Mouse (Mus musculus) MEL (cell line): ENCODE measurements around the gene Agpat1. TPM values are rescaled to one million over a fixed set of nuclear protein-coding genes. Genes with fewer than 3 reads are reported as not detected.

Experiments used
- DNase-seq: peaks from one replicate; pipeline ENCODE4 v3.0.0; 2011; ENCODE audit warnings: low read depth, low spot score
- H3K27ac ChIP-seq: 2 replicates; pipeline ENCODE4 v1.5.1; 2012; ENCODE audit warnings: low read depth, mild to moderate bottlenecking, control low read depth, low read length, moderate library complexity; ENCODE audit not compliant: control insufficient read depth
- H3K27me3 ChIP-seq, 2 experiments: fragments of 150-350 bp in 1 of 2; sonication (generic) in 1 of 2; 2 replicates each; pipeline ENCODE4 v1.6.1; 2012; ENCODE audit warnings: low read length in 2 of 2, mild to moderate bottlenecking in 2 of 2, improper control_type of control experiment in 1 of 2, moderate library complexity in 1 of 2; ENCODE audit not compliant: insufficient read depth in 2 of 2, control insufficient read depth in 1 of 2
- H3K36me3 ChIP-seq, 2 experiments: 2 replicates each; pipeline ENCODE4 v1.6.1; 2012 to 2014; ENCODE audit warnings: low read length in 2 of 2, improper control_type of control experiment in 1 of 2, inconsistent platforms in 1 of 2, mild to moderate bottlenecking in 1 of 2; ENCODE audit not compliant: insufficient read depth in 2 of 2, control insufficient read depth in 1 of 2
- H3K4me1 ChIP-seq, 2 experiments: fragments of 150-350 bp in 1 of 2; sonication (generic) in 1 of 2; 2 replicates each; pipeline ENCODE4 v1.6.1; 2012; ENCODE audit warnings: low read length in 2 of 2, improper control_type of control experiment in 1 of 2, mild to moderate bottlenecking in 1 of 2; ENCODE audit not compliant: insufficient read depth in 2 of 2, control insufficient read depth in 1 of 2
- H3K4me3 ChIP-seq, 2 experiments: fragments of 150-350 bp in 1 of 2; sonication (generic) in 1 of 2; 2 replicates each; pipeline ENCODE4 v1.5.1; 2012; ENCODE audit warnings: low read depth in 2 of 2, low read length in 2 of 2, mild to moderate bottlenecking in 2 of 2, moderate library complexity in 2 of 2, control low read depth in 1 of 2, improper control_type of control experiment in 1 of 2; ENCODE audit not compliant: control insufficient read depth in 1 of 2, insufficient read depth in 1 of 2
- H3K79me2 ChIP-seq: 2 replicates; pipeline ENCODE4 v1.6.1; 2012; ENCODE audit warnings: mild to moderate bottlenecking, low read length, moderate library complexity; ENCODE audit not compliant: control insufficient read depth, poor library complexity, insufficient read depth
- H3K9ac ChIP-seq: 2 replicates; pipeline ENCODE4 v1.6.1; 2012; ENCODE audit warnings: low read depth, mild to moderate bottlenecking, control low read depth, low read length, moderate library complexity; ENCODE audit not compliant: control insufficient read depth, poor library complexity, severe bottlenecking
- H3K9me3 ChIP-seq: fragments of 150-350 bp; sonication (generic); replicated peaks from 2 replicates; pipeline ENCODE4 v1.6.1; 2012; ENCODE audit warnings: mild to moderate bottlenecking, low read length, improper control_type of control experiment, moderate library complexity; ENCODE audit not compliant: insufficient read depth
- BHLHE40 ChIP-seq: IDR thresholded peaks from 2 replicates; pipeline ENCODE4 v1.6.1; 2012; ENCODE audit warnings: low read depth, mild to moderate bottlenecking, inconsistent platforms, low read length, improper control_type of control experiment, borderline replicate concordance
- CHD1 ChIP-seq: IDR thresholded peaks from 2 replicates; pipeline ENCODE4 v1.6.1; 2012; ENCODE audit warnings: low read depth, mild to moderate bottlenecking, inconsistent platforms, low read length, improper control_type of control experiment
- CHD2 ChIP-seq: IDR thresholded peaks from 2 replicates; pipeline ENCODE4 v1.6.1; 2011; ENCODE audit warnings: low read length, improper control_type of control experiment
- CTCF ChIP-seq, 3 experiments: IDR thresholded peaks in 2 of 3; conservative IDR thresholded peaks in 1 of 3; 2 replicates each; pipeline ENCODE4 v1.5.1; 2011 to 2012; ENCODE audit warnings: low read length in 3 of 3, low read depth in 2 of 3, mild to moderate bottlenecking in 2 of 3, improper control_type of control experiment in 1 of 3, inconsistent platforms in 1 of 3, mixed read lengths in 1 of 3, moderate library complexity in 1 of 3; ENCODE audit not compliant: control insufficient read depth in 1 of 3, insufficient read depth in 1 of 3, poor library complexity in 1 of 3, severe bottlenecking in 1 of 3
- ELF1 ChIP-seq: IDR thresholded peaks from 2 replicates; pipeline ENCODE4 v1.6.1; 2014; ENCODE audit warnings: low read depth, mild to moderate bottlenecking, inconsistent platforms, low read length, improper control_type of control experiment, moderate library complexity
- EP300 ChIP-seq, 2 experiments: IDR thresholded peaks; 2 replicates each; pipeline ENCODE4 v1.6.1; 2011; ENCODE audit warnings: improper control_type of control experiment in 2 of 2, low read length in 2 of 2, low read depth in 1 of 2, mild to moderate bottlenecking in 1 of 2
- ETS1 ChIP-seq: IDR thresholded peaks from 2 replicates; pipeline ENCODE4 v1.6.1; 2012; ENCODE audit warnings: low read depth, mild to moderate bottlenecking, inconsistent platforms, low read length, improper control_type of control experiment, moderate library complexity
- GABPA ChIP-seq: IDR thresholded peaks from 2 replicates; pipeline ENCODE4 v1.6.1; 2012; ENCODE audit warnings: low read depth, mild to moderate bottlenecking, inconsistent platforms, low read length, improper control_type of control experiment, moderate library complexity
- GATA1 ChIP-seq: IDR thresholded peaks from 2 replicates; pipeline ENCODE4 v1.6.1; 2011; ENCODE audit warnings: low read depth, low read length, improper control_type of control experiment
- HCFC1 ChIP-seq: IDR thresholded peaks from 2 replicates; pipeline ENCODE4 v1.6.1; 2012; ENCODE audit warnings: low read depth, mild to moderate bottlenecking, inconsistent platforms, low read length, improper control_type of control experiment, moderate library complexity
- JUND ChIP-seq: IDR thresholded peaks from 2 replicates; pipeline ENCODE4 v1.6.1; 2011; ENCODE audit warnings: low read depth, mild to moderate bottlenecking, improper control_type of control experiment, low read length
- KAT2A ChIP-seq: conservative IDR thresholded peaks from 2 replicates; pipeline ENCODE4 v1.6.1; 2012; ENCODE audit warnings: low read depth, low read length, improper control_type of control experiment, inconsistent platforms
- MAX ChIP-seq: IDR thresholded peaks from 2 replicates; pipeline ENCODE4 v1.6.1; 2011; ENCODE audit warnings: low read length, improper control_type of control experiment
- MAZ ChIP-seq: IDR thresholded peaks from 2 replicates; pipeline ENCODE4 v1.6.1; 2012; ENCODE audit warnings: low read depth, mild to moderate bottlenecking, inconsistent platforms, low read length, improper control_type of control experiment
- MEF2A ChIP-seq: IDR thresholded peaks from 2 replicates; pipeline ENCODE4 v1.6.1; 2014; ENCODE audit warnings: low read depth, mild to moderate bottlenecking, inconsistent platforms, low read length, improper control_type of control experiment; ENCODE audit not compliant: poor library complexity, insufficient replicate concordance, severe bottlenecking; ENCODE audit errors: extremely low read depth
- MXI1 ChIP-seq: IDR thresholded peaks from 2 replicates; pipeline ENCODE4 v1.6.1; 2011; ENCODE audit warnings: mild to moderate bottlenecking, low read depth, low read length, improper control_type of control experiment
- MYB ChIP-seq: IDR thresholded peaks from 2 replicates; pipeline ENCODE4 v1.6.1; 2011; ENCODE audit warnings: mild to moderate bottlenecking, low read depth, low read length, improper control_type of control experiment
- NELFE ChIP-seq: IDR thresholded peaks from 2 replicates; pipeline ENCODE4 v1.6.1; 2011; ENCODE audit warnings: low read depth, low read length, improper control_type of control experiment
- NRF1 ChIP-seq: IDR thresholded peaks from 2 replicates; pipeline ENCODE4 v1.6.1; 2014; ENCODE audit warnings: low read depth, mild to moderate bottlenecking, inconsistent platforms, low read length, improper control_type of control experiment, moderate library complexity; ENCODE audit not compliant: poor library complexity, insufficient read depth, severe bottlenecking
- POLR2A ChIP-seq, 2 experiments: IDR thresholded peaks; 2 replicates each; pipeline ENCODE4 v1.6.1; 2011 to 2012; ENCODE audit warnings: low read length in 2 of 2, mild to moderate bottlenecking in 2 of 2, control low read depth in 1 of 2, improper control_type of control experiment in 1 of 2, low read depth in 1 of 2, moderate library complexity in 1 of 2; ENCODE audit not compliant: control insufficient read depth in 1 of 2, insufficient read depth in 1 of 2, poor library complexity in 1 of 2
- POLR2AphosphoS2 ChIP-seq: IDR thresholded peaks from 2 replicates; pipeline ENCODE4 v1.6.1; 2011; ENCODE audit warnings: low read length, improper control_type of control experiment
- POLR2AphosphoS5 ChIP-seq: IDR thresholded peaks from 2 replicates; pipeline ENCODE4 v1.6.1; 2012; ENCODE audit warnings: low read depth, borderline replicate concordance, mild to moderate bottlenecking, inconsistent platforms, low read length, moderate library complexity, mixed read lengths
- RAD21 ChIP-seq: IDR thresholded peaks from 2 replicates; pipeline ENCODE4 v1.6.1; 2011; ENCODE audit warnings: mild to moderate bottlenecking, low read depth, low read length, improper control_type of control experiment
- RCOR1 ChIP-seq: IDR thresholded peaks from 2 replicates; pipeline ENCODE4 v1.6.1; 2012; ENCODE audit warnings: low read depth, mild to moderate bottlenecking, inconsistent platforms, low read length, improper control_type of control experiment
- SMC3 ChIP-seq: IDR thresholded peaks from 2 replicates; pipeline ENCODE4 v1.6.1; 2011; ENCODE audit warnings: low read depth, low read length, improper control_type of control experiment
- UBTF ChIP-seq: IDR thresholded peaks from 2 replicates; pipeline ENCODE4 v1.6.1; 2012; ENCODE audit warnings: low read depth, mild to moderate bottlenecking, inconsistent platforms, low read length, improper control_type of control experiment, moderate library complexity, borderline replicate concordance; ENCODE audit not compliant: insufficient read depth
- USF2 ChIP-seq, 2 experiments: IDR thresholded peaks; 2 replicates each; pipeline ENCODE4 v1.6.1; 2011 to 2012; ENCODE audit warnings: improper control_type of control experiment in 2 of 2, low read length in 2 of 2, borderline replicate concordance in 1 of 2, inconsistent platforms in 1 of 2, low read depth in 1 of 2, mild to moderate bottlenecking in 1 of 2; ENCODE audit not compliant: insufficient read depth in 1 of 2
- ZNF384 ChIP-seq: IDR thresholded peaks from 2 replicates; pipeline ENCODE4 v1.6.1; 2012; ENCODE audit warnings: low read depth, mild to moderate bottlenecking, inconsistent platforms, low read length, improper control_type of control experiment
- polyA plus RNA-seq, 2 experiments: library from polyadenylated mRNA; stranded (reverse) in 1 of 2; unstranded in 1 of 2; fragments of >175 nt in 1 of 2; fragments of >200 nt in 1 of 2; gene quantifications; 2 replicates each; pipeline versions ENCODE4 v1.2.1 to v1.2.4; 2012; ENCODE audit warnings: low replicate concordance in 2 of 2, low read depth in 1 of 2; ENCODE audit not compliant: insufficient read length in 2 of 2, insufficient read depth in 1 of 2, missing spikeins in 1 of 2
- total RNA-seq: library from RNA; depleted of rRNA; stranded (reverse); fragments of 300-350 nt; gene quantifications from 2 replicates; pipeline ENCODE4 v1.2.3, GENCODE M21; 2012

Agpat1 gene
- total and polyA plus RNA-seq, 3 experiments = 85.2 to 153 TPM; not detected in 1

- Histone ChIP-seq H3K36me3 (peaks cover 0 to 21% of the 10 kb centered on the region in 2 experiments; a peak in 3 of 4 replicates), H3K9me3 (no peaks in the 10 kb centered on the region), H3K9ac (peak overlapping the region; percentile 86), H3K27me3 (no peaks in the 10 kb centered on the region; a peak in 1 of 4 replicates), H3K4me3 (peak overlapping the region; percentile 91 to 92), H3K79me2 (peaks cover 16% of the 10 kb centered on the region), H3K4me1 (peaks cover 2 to 38% of the 10 kb centered on the region in 2 experiments; a peak in 3 of 4 replicates), H3K27ac (peak overlapping the region; percentile 84)
- peak; percentile 70 for DNase-seq
- TF ChIP-seq POLR2AphosphoS2 (no peak), BHLHE40 (no peak), CTCF (IDR thresholded peaks at IDR 0.05 in 2 of 3, conservative IDR thresholded peaks at IDR 0.05 in 1 of 3; ENCODE audit: control insufficient read depth in 1 of 3, insufficient read depth in 1 of 3, low read depth in 2 of 3, low read length in 3 of 3, poor library complexity in 1 of 3, severe bottlenecking in 1 of 3) (peak in 2 of 3 experiments; percentile 34 to 46; a peak in 4 of 6 replicates), NRF1 (no peak), ETS1 (no peak), KAT2A (no peak), MAX (peak; percentile 7; the same call in 1 of the 2 replicates), GATA1 (no peak), UBTF (no peak), HCFC1 (no peak), RAD21 (peak; percentile 17), USF2 (IDR thresholded peaks at IDR 0.05; ENCODE audit: borderline replicate concordance in 1 of 2, insufficient read depth in 1 of 2, low read depth in 1 of 2, low read length in 2 of 2) (no peak), SMC3 (peak; percentile 55), GABPA (no peak)
These were observed 22.7 kb downstream of the Agpat1 start for GRCm38 (mm10) chr17:34626773-34627092.

DNA sequence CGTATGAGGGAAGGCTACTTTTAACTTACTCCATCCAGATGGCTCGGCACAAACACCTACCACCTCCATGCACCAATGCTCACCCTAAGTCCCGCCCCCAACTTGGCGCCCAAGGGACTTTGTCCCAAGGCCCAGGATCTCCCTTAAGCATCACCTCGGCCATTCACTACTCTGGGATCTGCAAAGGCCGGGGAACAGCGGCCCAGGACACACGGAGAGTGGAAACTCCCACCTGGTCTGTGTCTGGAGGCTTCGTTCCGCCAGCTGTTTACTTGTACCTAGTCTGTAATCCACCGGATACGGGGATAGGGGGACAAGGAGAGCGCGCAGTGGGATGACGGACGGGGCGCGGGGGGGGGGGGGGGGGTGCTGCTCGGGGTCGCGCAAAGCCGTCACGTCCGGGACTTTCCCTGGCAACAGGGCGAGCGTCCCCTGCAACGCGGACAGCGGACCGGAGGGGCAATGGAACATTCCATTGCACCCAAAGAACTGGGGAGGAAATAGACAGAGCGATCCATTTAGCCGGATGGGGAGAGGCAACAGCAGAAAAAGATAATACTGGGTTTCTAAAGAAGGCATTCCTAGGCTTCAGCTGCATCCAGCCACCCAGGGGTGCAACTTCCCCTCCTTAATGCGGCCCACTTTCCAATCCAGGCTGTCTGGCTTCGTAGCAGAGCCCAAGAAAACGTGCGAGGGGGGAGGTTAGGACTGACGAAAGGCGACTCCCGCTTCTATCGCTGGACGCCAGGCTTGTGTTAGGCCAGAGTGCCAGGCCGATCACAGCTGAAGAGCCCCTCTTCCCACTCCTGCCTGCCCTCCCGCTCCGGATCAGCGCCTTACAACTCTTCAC lies 23.3 kb downstream of the Agpat1 start:
- DNase-seq = peak; percentile 97
- Histone ChIP-seq H3K27me3 (no peaks in the 10 kb centered on the region; a peak in 1 of 4 replicates), H3K9me3 (no peaks in the 10 kb centered on the region), H3K4me3 (peak overlapping the region; percentile 91 to 92), H3K36me3 (peaks cover 0 to 17% of the 10 kb centered on the region in 2 experiments; a peak in 3 of 4 replicates), H3K27ac (peak overlapping the region; percentile 94), H3K9ac (peak overlapping the region; percentile 90), H3K79me2 (peaks cover 16% of the 10 kb centered on the region), H3K4me1 (peaks cover 2 to 34% of the 10 kb centered on the region in 2 experiments; a peak in 3 of 4 replicates)
- TF ChIP-seq RAD21 (no peak), CHD1 (peak; percentile 99), ETS1 (peak; percentile 66), SMC3 (no peak), POLR2A (IDR thresholded peaks at IDR 0.05; ENCODE audit: control insufficient read depth in 1 of 2, insufficient read depth in 1 of 2, low read depth in 1 of 2, low read length in 2 of 2, poor library complexity in 1 of 2) (peak; percentile 49 to 79; a peak in 3 of 4 replicates), ZNF384 (no peak), KAT2A (no peak; the same call in 1 of the 2 replicates), JUND (no peak), MXI1 (peak; percentile 76), GATA1 (peak; percentile 46; the same call in 1 of the 2 replicates), EP300 (IDR thresholded peaks at IDR 0.05; ENCODE audit: low read depth in 1 of 2, low read length in 2 of 2) (no peak), RCOR1 (0 out of 2 replicates have a peak, but pooled peaks have one; percentile 19), CHD2 (no peak), NELFE (peak; percentile 72), HCFC1 (peak; percentile 87), POLR2AphosphoS5 (no peak), MEF2A (no peak), BHLHE40 (peak; percentile 60; the same call in 1 of the 2 replicates), ELF1 (peak; percentile 50), MAZ (peak; percentile 88), MYB (no peak)
